Mouse (Mus musculus): Measurements from ENCODE around the gene Dennd5b. TPM values are rescaled to one million over a fixed set of nuclear protein-coding genes. Genes with fewer than 3 reads are reported as not detected.

Gene Dennd5b
- polyA plus RNA-seq (2017; shearing (Covaris generic)) = 0.27 TPM

GRCm38 (mm10) chr6:149101076-149101942, at the start of gene Dennd5b:
Gene Dennd5b (minus strand): TSS chr6:149101680.

GRCm38 (mm10) chr6:149139471-149139870, 38.0 kb upstream of the Dennd5b start, which contains the start of gene Etfbkmt:
Gene Etfbkmt (plus strand): TSS chr6:149139849.

GRCm38 (mm10) chr6:149129870-149130269, 28.4 kb upstream of the Dennd5b start, which contains the start of gene Gm10203:
Gene Gm10203 (plus strand): TSS chr6:149130170.

GRCm38 (mm10) chr6:148946409-148946742, 155.1 kb downstream of the Dennd5b start, which contains the start of gene Sinhcaf:
Gene Sinhcaf (minus strand): TSS chr6:148946467.

Other genes with a start within 250 kb of the Dennd5b start
- 4.0 TPM for gene Caprin2, start 205.4 kb downstream of the Dennd5b start, polyA plus RNA-seq (2017; shearing (Covaris generic))
- gene Sinhcaf, start 155.2 kb downstream of the Dennd5b start, polyA plus RNA-seq (2017; shearing (Covaris generic)) = 47.6 TPM
- not detected for gene Gm10203, start 28.5 kb upstream of the Dennd5b start, polyA plus RNA-seq (2017; shearing (Covaris generic))
- 68.9 TPM for gene Etfbkmt, start 38.2 kb upstream of the Dennd5b start, polyA plus RNA-seq (2017; shearing (Covaris generic))
- 35.0 TPM for gene Amn1, start 87.0 kb upstream of the Dennd5b start, polyA plus RNA-seq (2017; shearing (Covaris generic))
- 249 TPM for gene Resf1, start 207.7 kb upstream of the Dennd5b start, polyA plus RNA-seq (2017; shearing (Covaris generic))

All from activated CD4-positive, CD25-positive, alpha-beta regulatory T cell, adult 9 weeks (primary cell).